27 mouse cellular contexts compared by ENCODE assay signal in genomic region chr3:55451877-55452276, GRCm38 (mm10). TPM values are rescaled to one million over a fixed set of nuclear protein-coding genes. Genes with fewer than 3 reads are reported as not detected.
A peak's percentile ranks its signal among the peaks of the same experiment; 100 is the strongest.
DNase-seq lines count a peak whose midpoint lies in the region; TF ChIP-seq lines count a peak whose summit lies in the region.
"Had no signal": no experiment of that assay in that cellular context is flagged by ENCODE, and none has a peak within 500 bp of the region (broad histone marks: within the 10 kb centered on the region; RNA-seq: fewer than 3 reads in every experiment).

No protein-coding gene starts in this region.

- H3K27me3 ChIP-seq in C2C12 (ENCODE audit: control insufficient read depth, insufficient read depth, insufficient read length), result no peaks in the 10 kb centered on the region
- H3K27me3 ChIP-seq: embryonic facial prominence, embryonic 13.5 days; forebrain, embryonic 12.5 days; heart, embryonic 13.5 days; hindbrain, embryonic 12.5 days had no signal

- H3ac ChIP-seq in C2C12 (ENCODE audit: control insufficient read depth, insufficient read length, low read depth), result no peak overlapping the region

- H3K79me2 ChIP-seq in C2C12 (ENCODE audit: control insufficient read depth, insufficient read depth), result no peaks in the 10 kb centered on the region

- no peaks in the 10 kb centered on the region for H3K36me3 ChIP-seq in C2C12 (ENCODE audit: control insufficient read depth, insufficient read depth)
- H3K36me3 ChIP-seq: embryonic facial prominence, embryonic 13.5 days; heart, embryonic 13.5 days had no signal

- peak overlapping the region; percentile 77 for H3K27ac ChIP-seq in left cerebral cortex, adult 2 months
- H3K27ac ChIP-seq: embryonic facial prominence, embryonic 13.5 days; forebrain, embryonic 12.5 days; heart, embryonic 13.5 days; hindbrain, embryonic 12.5 days had no signal

- no peak for DNase-seq in left cerebral cortex, adult 2 months (ENCODE audit: extremely low spot score in 1 of 2, low spot score in 2 of 2)
- DNase-seq in left cerebral cortex, postnatal 10 days (ENCODE audit: extremely low spot score in 1 of 2, low spot score in 2 of 2), result no peak
- peak; percentile 52 for DNase-seq in brain, adult 2 months (ENCODE audit: low read depth, low spot score)
- no peak for DNase-seq in cerebellum, postnatal 25 days
- DNase-seq in cerebellum, adult 11-12 months, result no peak
- DNase-seq: adrenal gland, postnatal 36 days; cerebellum, adult 11 months; cerebellum, adult 9-10 months; cerebellum, postnatal 36 days; gastrocnemius, postnatal 25 days; heart, postnatal 4 days had no signal

- TF ChIP-seq CTCF in left cerebral cortex, adult 2 months (IDR thresholded peaks at IDR 0.05), result no peak
- TF ChIP-seq CTCF in C2C12 (IDR thresholded peaks at IDR 0.05; ENCODE audit: control insufficient read depth, insufficient read depth, insufficient read length), result no peak

- no peak overlapping the region for H3K4me3 ChIP-seq in left cerebral cortex, adult 2 months
- H3K4me3 ChIP-seq in C2C12 (ENCODE audit: insufficient read depth, poor library complexity, severe bottlenecking), result no peak overlapping the region
- H3K4me3 ChIP-seq: embryonic facial prominence, embryonic 13.5 days; forebrain, embryonic 12.5 days; heart, embryonic 13.5 days; hindbrain, embryonic 12.5 days had no signal

- intact Hi-C loops in left cerebral cortex, adult 2 months (cut with DNase I), result no loop called here
- intact Hi-C loops in left cerebral cortex, postnatal 10 days (cut with DNase I), result no loop called here

- no peaks in the 10 kb centered on the region for H3K79me3 ChIP-seq in C2C12 (ENCODE audit: low read depth)

TF ChIP-seq in C2C12, 6 proteins besides CTCF, POLR2A, EP300 and RAD21:
- TF ChIP-seq MAX (IDR thresholded peaks at IDR 0.05), result peak; percentile 23
- TF ChIP-seq CEBPB (IDR thresholded peaks at IDR 0.05; ENCODE audit: low read depth), result no peak

RNA-seq across cellular contexts. Expression of gene Gm21954, which starts 20.1 kb away (rescaled TPM):
- total RNA-seq in left cerebral cortex, adult 2 months (2021), result not detected
- not detected for total RNA-seq in left cerebral cortex, postnatal 10 days (2021)
- not detected for polyA plus RNA-seq in C2C12 (2012; fragmentation: generic; extraction: Trizol)
- total RNA-seq: adrenal gland, adult 18-20 months; adrenal gland, postnatal 36 days; ES-E14; gastrocnemius, postnatal 25 days; granulocyte monocyte progenitor cell, adult 5-6 weeks; heart, postnatal 4 days had no signal
- polyA plus RNA-seq: activated CD4-positive, CD25-positive, alpha-beta regulatory T cell, adult 4 months; brain, embryonic 14.5 days; embryonic facial prominence, embryonic 13.5 days; forebrain, embryonic 12.5 days; forebrain, embryonic 16.5 days; frontal cortex, adult 2 months; heart, embryonic 13.5 days; heart, postnatal 0 days; hindbrain, embryonic 12.5 days; hindbrain, embryonic 16.5 days; inflammation-experienced regulatory T-cells, adult 6 months; intestine, postnatal 0 days had no signal
